Mouse (Mus musculus) heart, embryonic 12.5 days (tissue): Measurements from ENCODE around the gene Araf. TPM values are rescaled to one million over a fixed set of nuclear protein-coding genes. Genes with fewer than 3 reads are reported as not detected.

Source experiments
- ATAC-seq: fragments of 200-750 bp; cut with Nextera tagmentation; 2 replicates; pipeline ENCODE4 v1.8.0; 2017; ENCODE audit warnings: moderate TSS enrichment, moderate library complexity; ENCODE audit not compliant: insufficient number of reproducible peaks, low FRiP score
- H3K27ac ChIP-seq: fragments of 300-500 bp; sonication (generic); 2 replicates; pipeline ENCODE4 v1.5.1; 2016; ENCODE audit warnings: mild to moderate bottlenecking, moderate library complexity; ENCODE audit not compliant: poor library complexity, severe bottlenecking
- H3K27me3 ChIP-seq: fragments of 300-500 bp; sonication (generic); replicated peaks from 2 replicates; pipeline ENCODE4 v1.6.1; 2016; ENCODE audit warnings: mild to moderate bottlenecking, moderate library complexity
- H3K36me3 ChIP-seq: fragments of 300-500 bp; sonication (generic); 2 replicates; pipeline ENCODE4 v1.6.1; 2016; ENCODE audit warnings: mild to moderate bottlenecking, moderate library complexity
- H3K4me1 ChIP-seq: fragments of 300-500 bp; sonication (generic); replicated peaks from 2 replicates; pipeline ENCODE4 v1.6.1; 2016; ENCODE audit warnings: mild to moderate bottlenecking
- H3K4me2 ChIP-seq: fragments of 300-500 bp; sonication (generic); 2 replicates; pipeline ENCODE4 v1.6.1; 2016; ENCODE audit warnings: mild to moderate bottlenecking, moderate library complexity
- H3K4me3 ChIP-seq: fragments of 300-500 bp; sonication (generic); 2 replicates; pipeline ENCODE4 v1.5.1; 2016; ENCODE audit warnings: mild to moderate bottlenecking
- H3K9ac ChIP-seq: fragments of 300-500 bp; sonication (generic); 2 replicates; pipeline ENCODE4 v1.6.1; 2016; ENCODE audit warnings: mild to moderate bottlenecking, moderate library complexity
- H3K9me3 ChIP-seq: fragments of 300-500 bp; sonication (generic); replicated peaks from 2 replicates; pipeline ENCODE4 v1.6.1; 2016; ENCODE audit warnings: mild to moderate bottlenecking, moderate library complexity
- WGBS: fragments of 180-500 bp; shearing (Covaris S2); methylation state at CpG from one replicate; pipeline ENCODE4 v1.1.7; 2016; 5-methylcytosine and 5-hydroxymethylcytosine counted together
- microRNA-seq: library from miRNA; unstranded; fragments of <30 nt; microRNA quantifications from one replicate; pipeline ENCODE4, GENCODE M21; 2017
- polyA plus RNA-seq: library from polyadenylated mRNA; unstranded; fragments of >200 nt; fragmentation: Nextera tagmentation; extraction: Ambion mirVana; gene quantifications from 2 replicates; pipeline ENCODE4 v1.2.1, GENCODE M21; 2016

Gene Araf
- polyA plus RNA-seq, 1 experiment from 2014 or later, result 101 TPM

GRCm38 (mm10) chrX:20875241-20875640 is 77.6 kb downstream of the Araf start:
- Histone ChIP-seq H3K4me3 (no peak overlapping the region), H3K27ac (no peak overlapping the region), H3K4me1 (no peaks in the 10 kb centered on the region), H3K4me2 (no peak overlapping the region), H3K9me3 (no peaks in the 10 kb centered on the region), H3K9ac (no peak overlapping the region), H3K27me3 (no peaks in the 10 kb centered on the region), H3K36me3 (no peaks in the 10 kb centered on the region)
- WGBS, result 74% methylated on average over 3 of the region's 3 CpGs
- no peak for ATAC-seq

DNA sequence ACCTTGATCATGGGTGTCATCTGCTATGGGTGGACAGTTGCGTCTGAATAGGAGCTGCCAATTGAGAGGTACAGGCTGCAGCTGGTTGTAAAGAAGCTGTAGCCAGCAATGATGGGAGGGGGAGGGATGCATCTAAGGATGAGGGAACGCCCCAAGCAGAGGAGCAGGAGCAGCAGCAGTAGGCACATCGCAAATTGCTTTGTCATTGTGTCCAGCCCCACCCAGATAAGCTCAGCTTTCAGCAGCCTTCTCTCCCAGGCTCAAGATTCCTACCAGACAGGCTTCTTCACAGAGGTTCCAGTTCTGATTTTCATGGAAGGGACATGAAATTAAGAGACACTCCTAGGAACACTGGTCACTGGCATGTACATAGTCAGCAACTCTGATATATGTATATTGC is 112.5 kb downstream of the Araf start:
- Histone ChIP-seq H3K36me3 (no peaks in the 10 kb centered on the region), H3K9me3 (no peaks in the 10 kb centered on the region; the same call in 1 of the 2 replicates), H3K27ac (no peak overlapping the region), H3K9ac (no peak overlapping the region), H3K4me1 (no peaks in the 10 kb centered on the region), H3K27me3 (no peaks in the 10 kb centered on the region), H3K4me2 (no peak overlapping the region), H3K4me3 (no peak overlapping the region)
- ATAC-seq, result no peak
- WGBS, result 33% methylated on average over 3 of the region's 3 CpGs

Small RNA genes within 50 kb of the gene (microRNA-seq; reads per million reads assigned to microRNA genes)
- gene Gm24824 (not detected), gene Mir5617 (not detected)

Other genes with a start within 250 kb of the Araf start
- gene Rgn, start 248.0 kb upstream of the Araf start, polyA plus RNA-seq, result 0.54 and 1.6 TPM in 2 replicates
- 44.1 and 44.5 TPM in 2 replicates for gene Rbm10, start 180.3 kb upstream of the Araf start, polyA plus RNA-seq
- 335 and 344 TPM in 2 replicates for gene Ndufb11, start 180.2 kb upstream of the Araf start, polyA plus RNA-seq
- 211 and 225 TPM in 2 replicates for gene Uba1, start 139.5 kb upstream of the Araf start, polyA plus RNA-seq
- gene Cdk16, start 109.9 kb upstream of the Araf start, polyA plus RNA-seq, result 140 and 141 TPM in 2 replicates
- gene Usp11, start 93.9 kb upstream of the Araf start, polyA plus RNA-seq, result 43.7 and 45.4 TPM in 2 replicates
- 31.3 and 32.5 TPM in 2 replicates for gene Timp1, start 72.4 kb downstream of the Araf start, polyA plus RNA-seq
- 0.31 and 0.33 TPM in 2 replicates for gene Syn1, start 123.2 kb downstream of the Araf start, polyA plus RNA-seq
- 2.2 and 2.7 TPM in 2 replicates for gene Cfp, start 133.7 kb downstream of the Araf start, polyA plus RNA-seq
- gene Elk1, start 152.8 kb downstream of the Araf start, polyA plus RNA-seq, result 13.0 and 14.6 TPM in 2 replicates
- 46.0 and 51.8 TPM in 2 replicates for gene Uxt, start 164.2 kb downstream of the Araf start, polyA plus RNA-seq